Mouse (Mus musculus) kidney, adult 2 months (tissue): ENCODE measurements around the gene Cdon.

ENCODE experiments used
- CTCF ChIP-seq: fragments of 200-500 bp; conservative IDR thresholded peaks from 2 replicates; pipeline ENCODE4 v1.5.1; 2011; ENCODE audit warnings: low read depth, mild to moderate bottlenecking, control low read depth, low read length, moderate library complexity, mixed read lengths; ENCODE audit not compliant: insufficient read depth, insufficient read length
- POLR2A ChIP-seq: fragments of 200-500 bp; IDR thresholded peaks from one replicate; pipeline ENCODE4 v1.6.1; 2011; ENCODE audit warnings: low read depth, low read length, control low read depth

GRCm38 (mm10) chr9:35438286-35439061 lies 17.5 kb downstream of the Cdon start:
- TF ChIP-seq CTCF = no peak
- no peak for TF ChIP-seq POLR2A
